28 mouse cellular contexts compared by ENCODE assay signal in genomic region chrX:90426215-90426614, GRCm38 (mm10).
"Had no signal": no experiment of that assay in that cellular context is flagged by ENCODE, and none has a peak within 500 bp of the region (broad histone marks: within the 10 kb centered on the region; RNA-seq: fewer than 3 reads in every experiment).

No protein-coding gene starts in this region.

- H3K4me3 ChIP-seq: gastrocnemius, adult 2 months; heart, embryonic 10.5 days; heart, embryonic 12.5 days; hindbrain, embryonic 10.5 days; hindbrain, embryonic 12.5 days; intestine, embryonic 15.5 days; layer of hippocampus, adult 2 months; left cerebral cortex, adult 2 months; limb, embryonic 10.5 days; limb, embryonic 12.5 days; liver, embryonic 13.5 days; liver, embryonic 15.5 days had no signal

- DNase-seq: gastrocnemius, adult 2 months; gastrocnemius, postnatal 10 days; gastrocnemius, postnatal 25 days; heart, adult 18-20 months; heart, postnatal 10 days; heart, postnatal 4 days; kidney, adult 18-20 months; kidney, adult 8-10 months; kidney, postnatal 10 days; kidney, postnatal 25 days; kidney, postnatal 4 days; liver; liver, embryonic 13.5 days had no signal

- H3K9ac ChIP-seq: heart, embryonic 12.5 days; hindbrain, embryonic 12.5 days; hindbrain, embryonic 14.5 days; intestine, embryonic 15.5 days; limb, embryonic 12.5 days; liver, embryonic 13.5 days; liver, embryonic 15.5 days had no signal

- H3K9me3 ChIP-seq: heart, embryonic 10.5 days; heart, embryonic 12.5 days; hindbrain, embryonic 10.5 days; hindbrain, embryonic 12.5 days; intestine, embryonic 15.5 days; limb, embryonic 10.5 days; limb, embryonic 12.5 days; liver, embryonic 13.5 days; liver, embryonic 15.5 days had no signal

- H3K27ac ChIP-seq: gastrocnemius, adult 2 months; heart, embryonic 10.5 days; hindbrain, embryonic 10.5 days; hindbrain, embryonic 12.5 days; hindbrain, embryonic 14.5 days; intestine, embryonic 15.5 days; layer of hippocampus, adult 2 months; left cerebral cortex, adult 2 months; limb, embryonic 10.5 days; limb, embryonic 12.5 days; liver, embryonic 13.5 days; liver, embryonic 15.5 days had no signal

- H3K27me3 ChIP-seq: heart, embryonic 12.5 days; hindbrain, embryonic 12.5 days; intestine, embryonic 15.5 days; limb, embryonic 12.5 days; liver, embryonic 13.5 days; liver, embryonic 15.5 days had no signal

- H3K4me1 ChIP-seq: heart, embryonic 10.5 days; heart, embryonic 12.5 days; hindbrain, embryonic 10.5 days; hindbrain, embryonic 12.5 days; intestine, embryonic 15.5 days; limb, embryonic 10.5 days; limb, embryonic 12.5 days; liver, embryonic 13.5 days; liver, embryonic 15.5 days had no signal

- H3K36me3 ChIP-seq: heart, embryonic 10.5 days; heart, embryonic 12.5 days; hindbrain, embryonic 10.5 days; hindbrain, embryonic 12.5 days; intestine, embryonic 15.5 days; limb, embryonic 10.5 days; limb, embryonic 12.5 days; liver, embryonic 13.5 days; liver, embryonic 15.5 days had no signal

- H3K4me2 ChIP-seq: heart, embryonic 12.5 days; hindbrain, embryonic 12.5 days; hindbrain, embryonic 14.5 days; intestine, embryonic 15.5 days; limb, embryonic 12.5 days; liver, embryonic 11.5 days; liver, embryonic 13.5 days; liver, embryonic 15.5 days had no signal

- ATAC-seq: hindbrain, embryonic 16.5 days; inflammation-experienced regulatory T-cells, adult 6 months; intestine, embryonic 15.5 days; intestine, postnatal 0 days had no signal
